Mouse (Mus musculus) ES-E14 (cell line): ENCODE data around the gene Wnt9a. TPM values are rescaled to one million over a fixed set of nuclear protein-coding genes. Genes with fewer than 3 reads are reported as not detected.

Experiments used
- DNase-seq: peaks from one replicate; pipeline ENCODE4 v3.0.0-alpha.2; 2013; ENCODE audit warnings: low read depth, low spot score
- H3K27ac ChIP-seq: 2 replicates; pipeline ENCODE4 v1.5.1; 2012; ENCODE audit warnings: low read depth, mild to moderate bottlenecking, low read length, moderate library complexity, mixed read lengths; ENCODE audit not compliant: poor library complexity, insufficient read depth, severe bottlenecking
- H3K36me3 ChIP-seq: 2 replicates; pipeline ENCODE4 v1.6.1; 2012; ENCODE audit warnings: mild to moderate bottlenecking, low read length, moderate library complexity, mixed read lengths; ENCODE audit not compliant: control insufficient read depth, poor library complexity, insufficient read depth, severe bottlenecking
- H3K4me1 ChIP-seq, 2 experiments: fragments of 150-350 bp in 1 of 2; sonication (generic) in 1 of 2; 2 replicates each; pipeline ENCODE4 v1.6.1; 2012; ENCODE audit warnings: low read length in 2 of 2, mild to moderate bottlenecking in 1 of 2, mixed read lengths in 1 of 2; ENCODE audit not compliant: control insufficient read depth in 2 of 2, insufficient read depth in 2 of 2, poor library complexity in 1 of 2
- H3K4me3 ChIP-seq, 2 experiments: fragments of 150-350 bp in 1 of 2; sonication (generic) in 1 of 2; 2 replicates each; pipeline ENCODE4 v1.5.1; 2012; ENCODE audit warnings: low read length in 2 of 2, low read depth in 1 of 2, mild to moderate bottlenecking in 1 of 2, mixed read lengths in 1 of 2; ENCODE audit not compliant: insufficient read depth in 1 of 2, poor library complexity in 1 of 2, severe bottlenecking in 1 of 2
- H3K9ac ChIP-seq: 2 replicates; pipeline ENCODE4 v1.6.1; 2012; ENCODE audit warnings: low read depth, mild to moderate bottlenecking, low read length, mixed read lengths; ENCODE audit not compliant: poor library complexity, insufficient read depth, severe bottlenecking
- H3K9me3 ChIP-seq: fragments of 150-350 bp; sonication (generic); 2 replicates; pipeline ENCODE4 v1.6.1; 2012; ENCODE audit warnings: low read depth, mild to moderate bottlenecking, low read length; ENCODE audit not compliant: control insufficient read depth, insufficient read depth
- CHD2 ChIP-seq: IDR thresholded peaks from 2 replicates; pipeline ENCODE4 v1.6.1; 2014; ENCODE audit warnings: mild to moderate bottlenecking, low read depth, low read length, inconsistent platforms
- HCFC1 ChIP-seq: IDR thresholded peaks from 2 replicates; pipeline ENCODE4 v1.6.1; 2012; ENCODE audit warnings: low read length, inconsistent platforms, borderline replicate concordance; ENCODE audit not compliant: insufficient read depth
- MAFK ChIP-seq: IDR thresholded peaks from 2 replicates; pipeline ENCODE4 v1.6.1; 2014; ENCODE audit warnings: mild to moderate bottlenecking, low read depth, low read length, inconsistent platforms; ENCODE audit not compliant: insufficient read depth
- ZC3H11A ChIP-seq: IDR thresholded peaks from 2 replicates; pipeline ENCODE4 v1.6.1; 2012; ENCODE audit warnings: low read depth, mild to moderate bottlenecking, inconsistent platforms, low read length, borderline replicate concordance
- ZNF384 ChIP-seq: IDR thresholded peaks from 2 replicates; pipeline ENCODE4 v1.6.1; 2012; ENCODE audit warnings: low read depth, low read length, inconsistent platforms
- in situ Hi-C, 2 experiments: fragments of 600-800 bp; cut with MboI; formaldehyde crosslinking; loops; one replicate each; pipeline ENCODE4 v1.15.1; 2025; ENCODE audit warnings: low sequenced_read_pairs in 2 of 2, inconsistent platforms in 1 of 2; ENCODE audit not compliant: unreplicated experiment in 2 of 2
- total RNA-seq: library from RNA; depleted of rRNA; stranded (reverse); fragments of 300-350 nt; gene quantifications from 2 replicates; pipeline ENCODE4 v1.2.3, GENCODE M21; 2012

Gene Wnt9a
- total RNA-seq, 1 experiment: 5.8 TPM

GRCm38 (mm10) chr11:59289706-59290105 lies 17.0 kb upstream of the Wnt9a start:
- Histone ChIP-seq H3K4me1 (no peaks in the 10 kb centered on the region), H3K9ac (no peak overlapping the region), H3K36me3 (no peaks in the 10 kb centered on the region), H3K27ac (no peak overlapping the region), H3K9me3 (no peaks in the 10 kb centered on the region), H3K4me3 (peak overlapping the region; percentile 21 to 65; a peak in 2 of 4 replicates)
- TF ChIP-seq CHD2: no peak
- DNase-seq: no peak
- in situ Hi-C loops: loop anchor here (5.0 to 10.0 kb wide), 2 partner anchors 57 to 195 kb away; no protein-coding TSS in a partner anchor

GRCm38 (mm10) chr11:59290702-59291303 lies 15.9 kb upstream of the Wnt9a start, which contains the start of gene Wnt3a:
Gene Wnt3a (minus strand): TSS chr11:59290752.
- no peak within 1 kb of the TSS; the same call in none of the 2 replicates for H3K9ac ChIP-seq
- H3K4me1 ChIP-seq: no peaks in the 10 kb centered on the region
- no peak for DNase-seq
- no peaks in the 10 kb centered on the region for H3K9me3 ChIP-seq
- no peaks in the 10 kb centered on the region for H3K36me3 ChIP-seq
- in situ Hi-C loops: loop anchor here (5.0 to 10.0 kb wide), 2 partner anchors 59 to 196 kb away; no protein-coding TSS in a partner anchor
- H3K27ac ChIP-seq: no peak within 1 kb of the TSS
- TF ChIP-seq ZC3H11A: no peak
- no peak for TF ChIP-seq CHD2
- no peak for TF ChIP-seq MAFK
- no peak for TF ChIP-seq ZNF384
- TF ChIP-seq HCFC1: no peak
- H3K4me3 ChIP-seq: peak within 1 kb of the TSS; percentile 62 to 65

GRCm38 (mm10) chr11:59293616-59294015 lies 13.1 kb upstream of the Wnt9a start:
- H3K36me3 ChIP-seq: no peaks in the 10 kb centered on the region
- no peak overlapping the region for H3K9ac ChIP-seq
- in situ Hi-C loops: loop anchor here (5.0 to 10.0 kb wide), 2 partner anchors 61 to 199 kb away; no protein-coding TSS in a partner anchor
- no peak overlapping the region for H3K4me3 ChIP-seq
- TF ChIP-seq HCFC1: no peak
- TF ChIP-seq CHD2: no peak
- no peak for TF ChIP-seq ZC3H11A
- no peak for TF ChIP-seq MAFK
- TF ChIP-seq ZNF384: no peak
- no peaks in the 10 kb centered on the region for H3K9me3 ChIP-seq
- no peak overlapping the region for H3K27ac ChIP-seq
- H3K4me1 ChIP-seq: peaks cover 0 to 1% of the 10 kb centered on the region in 2 experiments; a peak in 1 of 4 replicates
- DNase-seq: no peak

- DNase-seq: no peak
- TF ChIP-seq HCFC1 (no peak), ZNF384 (no peak), CHD2 (no peak), MAFK (no peak), ZC3H11A (no peak)
These were observed 8.8 kb upstream of the Wnt9a start for GRCm38 (mm10) chr11:59297941-59298340.

More at GRCm38 (mm10) chr11:59297941-59298340, 8.8 kb upstream of the Wnt9a start:
- Histone ChIP-seq H3K27ac (no peak overlapping the region), H3K4me1 (peaks cover 0 to 1% of the 10 kb centered on the region in 2 experiments; a peak in 1 of 4 replicates), H3K9me3 (no peaks in the 10 kb centered on the region), H3K4me3 (no peak overlapping the region), H3K36me3 (no peaks in the 10 kb centered on the region), H3K9ac (no peak overlapping the region)
- in situ Hi-C loops: loop anchor here (5.0 to 10.0 kb wide), 2 partner anchors 196 to 203 kb away; no protein-coding TSS in a partner anchor
